Mouse (Mus musculus): Measurements from ENCODE around the gene Selenom. TPM values are rescaled to one million over a fixed set of nuclear protein-coding genes. Genes with fewer than 3 reads are reported as not detected.

Gene Selenom
- polyA plus RNA-seq, 1 experiment from 2014 or later, result 153 TPM

Other genes starting within 250 kb of the Selenom start
- gene Drg1, start 248.3 kb upstream of the Selenom start, polyA plus RNA-seq (2015; fragmentation: Nextera tagmentation; extraction: Ambion mirVana), result 226 and 231 TPM in 2 replicates
- 45.5 and 48.7 TPM in 2 replicates for gene Patz1, start 225.8 kb upstream of the Selenom start, polyA plus RNA-seq (2015; fragmentation: Nextera tagmentation; extraction: Ambion mirVana)
- gene Pik3ip1, start 184.3 kb upstream of the Selenom start, polyA plus RNA-seq (2015; fragmentation: Nextera tagmentation; extraction: Ambion mirVana), result 15.7 and 17.2 TPM in 2 replicates
- gene Limk2, start 105.5 kb upstream of the Selenom start, polyA plus RNA-seq (2015; fragmentation: Nextera tagmentation; extraction: Ambion mirVana), result 58.3 and 61.2 TPM in 2 replicates
- 39.0 and 41.3 TPM in 2 replicates for gene Rnf185, start 62.3 kb upstream of the Selenom start, polyA plus RNA-seq (2015; fragmentation: Nextera tagmentation; extraction: Ambion mirVana)
- 0.22 and 0.38 TPM in 2 replicates for gene Pla2g3, start 26.4 kb upstream of the Selenom start, polyA plus RNA-seq (2015; fragmentation: Nextera tagmentation; extraction: Ambion mirVana)
- 0.09 and 0.23 TPM in 2 replicates for gene Inpp5j, start 9.9 kb upstream of the Selenom start, polyA plus RNA-seq (2015; fragmentation: Nextera tagmentation; extraction: Ambion mirVana)
- 57.8 and 63.6 TPM in 2 replicates for gene Smtn, start 25.9 kb downstream of the Selenom start, polyA plus RNA-seq (2015; fragmentation: Nextera tagmentation; extraction: Ambion mirVana)
- 32.4 and 37.0 TPM in 2 replicates for gene Morc2a, start 134.5 kb downstream of the Selenom start, polyA plus RNA-seq (2015; fragmentation: Nextera tagmentation; extraction: Ambion mirVana)

Measured in limb, embryonic 13.5 days (tissue).